Mouse (Mus musculus): ENCODE data around the gene Tmem150c.

Gene Tmem150c

DNA sequence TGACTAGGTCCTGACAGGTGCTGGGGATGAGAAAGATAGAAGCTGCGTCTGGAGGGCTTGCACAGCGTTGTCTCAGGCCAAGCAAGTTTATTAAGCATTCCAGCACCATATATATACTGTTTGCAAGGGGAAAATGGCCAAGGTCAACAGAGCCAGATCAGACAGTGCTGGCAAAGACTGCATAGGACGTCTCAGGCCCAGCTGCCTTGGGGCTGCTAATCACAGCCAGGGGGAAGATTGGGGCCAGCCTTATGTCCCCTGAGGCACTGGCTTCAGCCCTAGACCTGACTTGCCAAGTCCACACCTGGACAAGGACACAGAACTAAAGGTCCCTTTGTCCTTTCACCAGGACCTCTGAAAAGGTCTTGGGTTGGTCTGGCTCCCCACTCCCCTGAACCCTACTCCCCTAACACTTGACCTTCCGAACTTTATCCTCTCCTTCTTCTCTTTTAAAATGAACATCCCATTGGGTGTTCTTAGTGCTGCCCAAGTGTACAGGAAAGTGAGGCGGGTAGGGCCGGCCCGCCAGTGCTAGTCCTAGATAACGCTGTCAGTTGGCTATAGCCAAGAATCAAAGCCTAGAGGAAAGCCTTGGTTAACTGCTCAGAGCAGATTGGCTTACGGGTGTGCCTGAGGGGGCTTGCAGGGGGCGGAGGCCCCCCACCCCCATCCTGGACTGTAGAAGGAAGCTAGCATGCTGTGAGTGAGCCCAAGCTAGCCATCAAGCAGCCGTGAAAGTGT is 104.6 kb downstream of the Tmem150c start:
- DNase-seq (ENCODE audit: low read depth, low spot score) = no peak

GRCm38 (mm10) chr5:100052728-100053127 is 106.9 kb downstream of the Tmem150c start:
- no peak for DNase-seq (ENCODE audit: low read depth, low spot score)

- DNase-seq (ENCODE audit: low read depth, low spot score) = no peak
Observed at GRCm38 (mm10) chr5:100049904-100050303, 109.7 kb downstream of the Tmem150c start.

GRCm38 (mm10) chr5:100047871-100048270 is 111.7 kb downstream of the Tmem150c start:
- no peak for DNase-seq (ENCODE audit: low read depth, low spot score)

- no peak for DNase-seq (ENCODE audit: low read depth, low spot score)
Observed at GRCm38 (mm10) chr5:100047143-100047640, 112.4 kb downstream of the Tmem150c start.

DNA sequence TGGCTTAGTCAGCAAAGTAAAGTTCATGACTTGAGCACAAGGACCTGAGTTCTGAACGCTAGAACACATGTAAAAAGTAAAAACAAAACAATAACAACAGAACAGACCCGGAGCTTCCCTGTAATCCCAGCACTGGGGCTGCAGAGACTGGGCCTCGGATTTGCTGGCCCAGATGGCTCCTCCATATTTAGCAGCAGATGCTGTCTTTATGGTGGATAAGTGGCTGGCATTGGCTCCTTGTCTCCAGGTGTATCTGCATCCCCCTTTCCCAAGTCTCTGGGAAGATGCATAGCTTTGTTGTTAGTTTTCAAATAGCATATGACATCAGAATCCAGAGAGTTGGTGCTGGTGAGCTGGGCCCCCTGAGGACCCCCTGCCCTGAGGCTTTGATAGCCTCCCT is 113.5 kb downstream of the Tmem150c start:
- no peak for DNase-seq (ENCODE audit: low read depth, low spot score)

DNA sequence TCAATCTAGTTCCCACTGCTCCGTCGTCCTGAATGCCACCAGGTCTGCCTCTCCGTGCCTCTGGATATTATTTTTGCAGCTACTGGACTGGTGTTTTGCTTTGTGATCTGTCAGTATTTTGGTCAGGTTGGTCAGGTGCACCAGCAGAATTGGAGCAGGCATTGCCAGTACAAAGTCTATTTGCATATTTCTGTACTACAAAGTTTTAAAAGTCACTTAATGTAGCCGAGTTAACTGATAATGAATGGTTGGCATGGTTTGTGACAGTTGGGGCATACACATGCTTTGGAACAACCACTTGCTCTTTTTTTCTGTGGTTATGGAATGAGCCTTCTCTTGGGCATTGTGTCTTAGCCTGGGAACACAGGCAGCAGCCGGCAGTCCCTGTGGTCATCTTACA is 115.0 kb downstream of the Tmem150c start:
- no peak for DNase-seq (ENCODE audit: low read depth, low spot score)

DNA sequence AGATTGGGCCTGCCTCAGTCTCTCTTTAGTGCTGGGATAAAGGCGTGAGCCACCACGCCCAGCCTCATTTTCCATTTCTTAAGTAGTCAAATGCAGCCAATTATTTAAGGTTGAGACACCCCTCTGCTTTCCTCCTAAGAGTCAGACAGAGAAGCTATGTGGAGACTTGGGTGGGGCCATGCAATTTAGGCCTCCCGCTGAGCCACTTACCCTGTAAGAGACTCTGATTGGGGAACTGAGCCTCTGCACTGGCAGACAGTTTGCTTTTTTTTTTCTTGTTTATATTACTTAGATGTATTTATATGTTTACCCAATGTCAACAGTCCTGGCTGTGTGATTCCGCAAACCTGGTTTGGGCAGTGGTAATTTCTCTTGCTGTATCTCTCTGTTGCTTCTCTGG is 115.6 kb downstream of the Tmem150c start:
- DNase-seq (ENCODE audit: low read depth, low spot score) = no peak

- no peak for DNase-seq (ENCODE audit: low read depth, low spot score)
Observed at GRCm38 (mm10) chr5:100043361-100043760, 116.2 kb downstream of the Tmem150c start.

DNA sequence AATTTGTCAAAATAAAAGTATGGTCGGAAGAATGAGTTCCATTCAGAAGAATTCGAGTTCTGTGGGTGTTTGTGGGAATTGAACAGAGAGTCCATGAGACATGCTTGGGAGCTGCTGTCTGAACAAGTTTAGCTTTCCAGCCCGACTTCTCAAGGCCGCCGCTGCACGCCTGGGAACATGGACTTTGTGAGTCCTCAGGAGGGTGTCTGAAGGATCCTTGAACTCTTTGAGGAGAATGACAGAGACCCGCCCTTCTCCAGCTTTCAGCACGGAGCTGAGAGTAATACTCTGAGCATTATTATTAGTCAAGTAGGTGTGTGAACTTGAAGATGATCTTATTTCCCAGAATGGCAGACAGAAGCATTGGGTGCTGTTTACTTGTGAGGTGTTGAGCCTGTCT is 117.1 kb downstream of the Tmem150c start:
- DNase-seq (ENCODE audit: low read depth, low spot score) = no peak

GRCm38 (mm10) chr5:100041272-100041671 is 118.3 kb downstream of the Tmem150c start:
- DNase-seq (ENCODE audit: low read depth, low spot score) = no peak

DNA sequence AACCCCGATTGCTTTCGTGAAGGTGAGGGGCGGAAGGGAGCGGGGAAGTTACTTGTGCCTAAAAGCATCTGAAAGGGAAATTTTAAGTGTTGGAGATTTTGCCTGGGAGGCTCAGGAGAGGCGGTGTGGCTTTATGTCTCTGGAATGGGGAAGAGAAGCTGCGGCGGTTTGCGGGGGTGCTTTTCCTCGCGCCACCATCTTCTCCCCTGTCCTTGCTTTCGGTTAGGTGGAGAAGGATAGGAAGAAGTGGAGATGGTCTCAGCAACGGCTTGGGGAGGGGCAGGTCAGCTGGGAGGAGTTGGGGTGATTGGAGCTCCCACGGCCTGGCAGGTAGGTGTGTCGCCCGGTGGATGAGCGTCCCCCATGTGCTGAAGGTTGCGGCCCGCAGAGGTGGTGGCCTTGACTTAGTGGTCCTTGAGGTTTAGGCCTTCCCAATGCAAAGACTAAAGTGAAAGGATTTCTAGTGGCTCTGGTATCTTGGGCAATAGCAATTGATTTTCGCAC is 119.3 kb downstream of the Tmem150c start:
- no peak for DNase-seq (ENCODE audit: low read depth, low spot score)

- peak; percentile 82 for DNase-seq (ENCODE audit: low read depth, low spot score)
Observed at GRCm38 (mm10) chr5:100039602-100040142, 119.9 kb downstream of the Tmem150c start, which contains the start of the genes Hnrnpdl and Enoph1. Hnrnpdl (minus strand) TSS chr5:100039664. Enoph1 (plus strand) TSS chr5:100039985.

- peak; percentile 91 for DNase-seq (ENCODE audit: low read depth, low spot score)
Observed at GRCm38 (mm10) chr5:100038714-100039601, 120.7 kb downstream of the Tmem150c start.

- DNase-seq (ENCODE audit: low read depth, low spot score) = peak; percentile 77
Observed at GRCm38 (mm10) chr5:100037965-100038713, 121.5 kb downstream of the Tmem150c start.

DNA sequence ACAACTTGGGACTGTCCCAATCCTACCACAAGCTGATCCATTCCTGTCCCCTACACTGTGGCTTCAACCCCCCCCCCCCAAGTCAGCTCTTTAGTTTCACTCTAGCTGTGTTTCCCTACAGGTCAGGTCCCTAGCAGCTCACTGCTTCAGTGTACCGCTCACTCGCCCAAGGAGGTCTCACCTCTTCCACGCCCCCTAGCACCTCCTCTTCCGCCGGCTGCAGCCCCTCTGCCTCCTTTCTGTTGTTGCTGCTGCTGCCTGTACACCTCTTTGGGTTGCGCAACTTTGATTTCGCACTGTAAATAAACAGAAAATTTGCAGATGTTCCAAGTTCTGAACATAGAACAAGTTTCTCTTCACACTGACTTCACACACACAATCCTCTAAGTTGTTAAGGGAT is 122.9 kb downstream of the Tmem150c start:
- DNase-seq (ENCODE audit: low read depth, low spot score) = no peak

DNA sequence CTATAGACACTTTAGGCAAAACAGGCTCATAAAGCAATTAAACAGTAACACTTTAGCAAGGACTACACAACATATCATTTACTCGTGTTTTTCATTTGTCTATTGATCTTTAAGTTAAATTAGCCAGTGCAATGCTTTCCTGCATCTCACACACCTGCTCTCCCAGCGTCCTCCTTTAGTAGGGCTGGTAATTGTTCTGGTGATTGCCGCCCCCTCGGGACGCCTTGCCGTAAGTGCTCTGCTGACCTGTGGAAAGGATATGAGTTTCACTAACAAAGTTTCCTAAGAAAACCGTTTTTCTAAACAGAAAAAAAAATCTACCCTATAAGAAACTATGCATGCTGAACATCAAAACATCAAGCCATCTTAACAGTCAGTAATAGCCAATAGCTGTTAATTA is 123.7 kb downstream of the Tmem150c start:
- DNase-seq (ENCODE audit: low read depth, low spot score) = no peak

DNA sequence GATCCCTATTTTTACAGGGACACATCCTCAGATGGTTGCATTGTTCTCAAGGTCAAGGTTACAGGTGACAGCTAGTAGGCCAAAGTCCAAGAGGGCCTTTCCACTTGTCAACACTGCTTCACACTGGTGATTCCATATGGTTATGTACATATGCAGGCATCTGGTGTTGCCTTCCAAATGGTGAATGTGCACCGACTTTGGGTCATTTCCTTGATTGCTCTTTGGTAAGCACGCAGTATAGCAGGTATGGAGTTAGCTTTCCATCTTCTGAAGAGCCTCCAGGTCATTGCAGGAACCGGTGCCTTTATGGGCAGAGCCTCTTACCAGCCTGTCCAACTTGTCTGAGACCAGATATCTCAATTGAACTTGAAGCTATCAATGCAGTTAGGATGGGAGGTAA is 127.0 kb downstream of the Tmem150c start:
- DNase-seq (ENCODE audit: low read depth, low spot score) = no peak

GRCm38 (mm10) chr5:100032107-100032506 is 127.5 kb downstream of the Tmem150c start:
- DNase-seq (ENCODE audit: low read depth, low spot score) = no peak

DNA sequence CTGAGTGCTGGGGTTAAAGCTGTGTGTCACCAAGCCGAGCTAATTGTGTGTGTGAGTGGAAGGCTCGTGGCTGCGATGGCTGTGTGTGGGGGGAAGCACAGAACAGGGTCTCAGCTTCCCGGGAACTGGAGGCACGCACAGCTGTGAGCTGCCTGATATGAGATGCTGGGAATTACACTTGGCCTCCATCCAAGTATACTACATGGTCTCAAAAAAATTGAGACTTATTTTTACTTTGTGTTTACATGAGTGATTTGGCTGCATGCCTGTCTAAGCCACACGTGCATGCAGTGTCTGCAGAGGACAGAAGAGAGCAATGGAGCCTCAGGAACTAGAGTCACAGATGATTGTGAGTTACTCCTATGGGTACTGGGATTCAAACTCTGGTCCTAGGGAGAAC is 129.5 kb downstream of the Tmem150c start:
- no peak for DNase-seq (ENCODE audit: low read depth, low spot score)

Data from retina, adult 2 months (tissue).